In the genomic region with DNA sequence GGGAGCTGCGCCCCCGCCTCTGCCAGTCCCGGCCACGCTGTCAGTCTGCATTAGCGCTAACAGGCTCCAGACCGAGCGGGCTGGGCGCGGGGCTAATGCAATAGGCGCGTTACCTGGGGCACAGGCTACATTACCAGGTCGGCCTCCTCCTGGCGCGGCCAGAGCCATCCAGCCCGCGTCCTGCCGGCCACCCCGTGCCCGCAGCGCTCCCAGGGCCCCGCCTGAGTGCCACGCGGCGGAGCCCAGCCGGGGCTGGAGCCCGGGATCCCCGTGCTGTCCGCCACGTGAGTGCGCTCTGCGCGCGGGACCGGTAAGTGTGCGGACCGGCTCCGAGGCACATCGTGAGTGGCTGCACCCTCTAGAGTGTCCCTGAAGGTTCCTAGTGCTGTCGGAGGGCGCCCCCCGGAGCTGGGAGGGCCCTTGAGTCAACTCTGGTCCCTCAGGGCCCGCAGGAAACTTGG, we compare ENCODE assay signal across 7 mouse cellular contexts. TPM values are rescaled to one million over a fixed set of nuclear protein-coding genes. Genes with fewer than 3 reads are reported as not detected.
A peak's percentile ranks its signal among the peaks of the same experiment; 100 is the strongest.
DNase-seq lines count a peak whose midpoint lies in the region; ATAC-seq lines count a peak whose summit lies in the region.

No protein-coding gene starts in this region.

- H3K36me3 ChIP-seq in lung, embryonic 15.5 days, result no peaks in the 10 kb centered on the region
- no peaks in the 10 kb centered on the region for H3K36me3 ChIP-seq in embryonic facial prominence, embryonic 12.5 days
- H3K36me3 ChIP-seq in hindbrain, embryonic 14.5 days (replicated peaks; ENCODE audit: control insufficient read depth, insufficient read depth), result no peaks in the 10 kb centered on the region
- no peaks in the 10 kb centered on the region for H3K36me3 ChIP-seq in neural tube, embryonic 12.5 days

- H3K4me2 ChIP-seq in lung, embryonic 15.5 days, result peak overlapping the region; percentile 87
- H3K4me2 ChIP-seq in embryonic facial prominence, embryonic 12.5 days (replicated peaks), result peak overlapping the region; percentile 94
- peak overlapping the region; percentile 80 for H3K4me2 ChIP-seq in hindbrain, embryonic 14.5 days (replicated peaks)
- H3K4me2 ChIP-seq in neural tube, embryonic 12.5 days (replicated peaks), result peak overlapping the region; percentile 79

- H3K4me3 ChIP-seq in lung, embryonic 15.5 days, result peak overlapping the region; percentile 39
- H3K4me3 ChIP-seq in embryonic facial prominence, embryonic 12.5 days, result peak overlapping the region; percentile 45
- H3K4me3 ChIP-seq in hindbrain, embryonic 14.5 days (replicated peaks; ENCODE audit: low read length), result peak overlapping the region; percentile 34
- peak overlapping the region; percentile 39 for H3K4me3 ChIP-seq in neural tube, embryonic 12.5 days

- no peaks in the 10 kb centered on the region for H3K9me3 ChIP-seq in lung, embryonic 15.5 days
- no peaks in the 10 kb centered on the region for H3K9me3 ChIP-seq in embryonic facial prominence, embryonic 12.5 days
- H3K9me3 ChIP-seq in hindbrain, embryonic 14.5 days (ENCODE audit: control insufficient read depth, low read length), result no peaks in the 10 kb centered on the region
- no peaks in the 10 kb centered on the region for H3K9me3 ChIP-seq in neural tube, embryonic 12.5 days

- no peak for DNase-seq in lung, postnatal 25 days (ENCODE audit: low spot score)
- no peak for DNase-seq in hindbrain, embryonic 14.5 days (ENCODE audit: low spot score)
- no peak for DNase-seq in right cerebral cortex, postnatal 4 days

- peaks cover 13% of the 10 kb centered on the region for H3K4me1 ChIP-seq in lung, embryonic 15.5 days
- H3K4me1 ChIP-seq in embryonic facial prominence, embryonic 12.5 days, result peaks cover 11% of the 10 kb centered on the region
- H3K4me1 ChIP-seq in hindbrain, embryonic 14.5 days (replicated peaks; ENCODE audit: control insufficient read depth, insufficient read depth, low read length), result peaks cover 13% of the 10 kb centered on the region
- peaks cover 14% of the 10 kb centered on the region for H3K4me1 ChIP-seq in neural tube, embryonic 12.5 days

- H3K27me3 ChIP-seq in lung, embryonic 15.5 days, result peaks cover 66% of the 10 kb centered on the region
- peaks cover 51% of the 10 kb centered on the region for H3K27me3 ChIP-seq in embryonic facial prominence, embryonic 12.5 days
- peaks cover 46% of the 10 kb centered on the region for H3K27me3 ChIP-seq in hindbrain, embryonic 14.5 days (ENCODE audit: control insufficient read depth, insufficient read depth, low read length)
- peaks cover 39% of the 10 kb centered on the region for H3K27me3 ChIP-seq in neural tube, embryonic 12.5 days (replicated peaks)

- WGBS in lung, embryonic 15.5 days, result 2% methylated on average over 42 of the region's 42 CpGs
- WGBS in embryonic facial prominence, embryonic 12.5 days, result under 1% methylated on average over 42 of the region's 42 CpGs
- under 1% methylated on average over 42 of the region's 42 CpGs for WGBS in hindbrain, embryonic 14.5 days
- under 1% methylated on average over 42 of the region's 42 CpGs for WGBS in neural tube, embryonic 12.5 days

- no peak overlapping the region for H3K27ac ChIP-seq in lung, embryonic 15.5 days
- H3K27ac ChIP-seq in embryonic facial prominence, embryonic 12.5 days, result no peak overlapping the region
- no peak overlapping the region for H3K27ac ChIP-seq in hindbrain, embryonic 14.5 days
- H3K27ac ChIP-seq in neural tube, embryonic 12.5 days, result no peak overlapping the region

- peak overlapping the region; percentile 36 for H3K9ac ChIP-seq in lung, embryonic 15.5 days
- peak overlapping the region; percentile 39; the same call in 1 of the 2 replicates for H3K9ac ChIP-seq in embryonic facial prominence, embryonic 12.5 days
- H3K9ac ChIP-seq in hindbrain, embryonic 14.5 days, result 0 out of 2 replicates have a peak overlapping the region, but pooled peaks have one; percentile 28
- H3K9ac ChIP-seq in neural tube, embryonic 12.5 days, result no peak overlapping the region

- ATAC-seq in lung, embryonic 15.5 days (ENCODE audit: borderline replicate concordance, extremely low read depth, low FRiP score, low TSS enrichment), result peak; percentile 63
- ATAC-seq in embryonic facial prominence, embryonic 12.5 days (ENCODE audit: insufficient number of reproducible peaks, insufficient read depth, low FRiP score, low TSS enrichment), result 0 out of 2 replicates have a peak, but pooled peaks have one; percentile 47
- peak; percentile 40; the same call in 1 of the 2 replicates for ATAC-seq in hindbrain, embryonic 14.5 days (ENCODE audit: low FRiP score)
- no peak for ATAC-seq in neural tube, embryonic 12.5 days (ENCODE audit: low FRiP score, low read depth)
- no peak for ATAC-seq in megakaryocyte-erythroid progenitor cell, adult 5-6 weeks (replicated peaks; ENCODE audit: low FRiP score, low TSS enrichment, poor library complexity, severe bottlenecking)

RNA-seq across cellular contexts. Expression of a gene that starts 0.6 kb away (rescaled TPM):
- polyA plus RNA-seq in lung, embryonic 15.5 days (2015; fragmentation: Nextera tagmentation; extraction: Ambion mirVana), result 0.25 and 0.72 TPM in 2 replicates
- polyA plus RNA-seq in embryonic facial prominence, embryonic 12.5 days (2016; fragmentation: Nextera tagmentation; extraction: Ambion mirVana), result 0.28 and 0.32 TPM in 2 replicates
- 1.7 and 3.4 TPM in 2 replicates for polyA plus RNA-seq in hindbrain, embryonic 14.5 days (2014; fragmentation: Nextera tagmentation; extraction: Ambion mirVana)
- polyA plus RNA-seq in neural tube, embryonic 12.5 days (2016; fragmentation: Nextera tagmentation; extraction: Ambion mirVana), result 0.03 and 0.06 TPM in 2 replicates
- total RNA-seq in megakaryocyte-erythroid progenitor cell, adult 5-6 weeks (2014; fragmentation: Nextera tagmentation), result not detected in 2 replicates
- total RNA-seq in megakaryocyte-erythroid progenitor cell, adult 5-6 weeks (2017), result not detected in 2 replicates

RNA-seq across cellular contexts. Expression of a gene that starts 59.3 kb away (rescaled TPM):
- 0.21 and 0.40 TPM in 2 replicates for polyA plus RNA-seq in lung, embryonic 15.5 days (2015; fragmentation: Nextera tagmentation; extraction: Ambion mirVana)
- polyA plus RNA-seq in embryonic facial prominence, embryonic 12.5 days (2016; fragmentation: Nextera tagmentation; extraction: Ambion mirVana), result 0.38 and 0.53 TPM in 2 replicates
- 0.27 and 0.86 TPM in 2 replicates for polyA plus RNA-seq in hindbrain, embryonic 14.5 days (2014; fragmentation: Nextera tagmentation; extraction: Ambion mirVana)
- polyA plus RNA-seq in neural tube, embryonic 12.5 days (2016; fragmentation: Nextera tagmentation; extraction: Ambion mirVana), result 0.32 and 0.47 TPM in 2 replicates
- total RNA-seq in megakaryocyte-erythroid progenitor cell, adult 5-6 weeks (2014; fragmentation: Nextera tagmentation), result not detected in 2 replicates
- total RNA-seq in megakaryocyte-erythroid progenitor cell, adult 5-6 weeks (2017), result not detected in 2 replicates

Comparison
In these comparisons a context has a peak if more than half of its experiments do, and no peak if none do; other contexts are left out.
1. ATAC-seq: peak in lung, embryonic 15.5 days (single experiment), embryonic facial prominence, embryonic 12.5 days (single experiment) and hindbrain, embryonic 14.5 days (single experiment); none in neural tube, embryonic 12.5 days (single experiment) and megakaryocyte-erythroid progenitor cell, adult 5-6 weeks (single experiment).
2. Peak in every context shown above with its lines, with median percentiles within 50 percentile points of each other: H3K4me2 ChIP-seq and H3K4me3 ChIP-seq.